Mouse (Mus musculus) cerebellum, postnatal 4 days (tissue): ENCODE data around the gene Nt5c3b.

Experiments used
- DNase-seq, 2 experiments: peaks; one replicate each; pipeline ENCODE4 v3.0.0; 2022; ENCODE audit warnings: low spot score in 2 of 2, mixed read lengths in 1 of 2

Nt5c3b gene

GRCm38 (mm10) chr11:100441797-100442196 is at the start of gene Nt5c3b, which contains the start of gene Klhl10:
Nt5c3b (minus strand) TSS chr11:100441808.
Klhl10 (plus strand) TSS chr11:100441917.
- DNase-seq, result no peak

- DNase-seq, result no peak
These were observed 49.3 kb upstream of the Nt5c3b start for GRCm38 (mm10) chr11:100490951-100491350.

GRCm38 (mm10) chr11:100485801-100486538 is 44.4 kb upstream of the Nt5c3b start:
- DNase-seq, result peak in 1 of 2 experiments; percentile 12

- no peak for DNase-seq
These were observed 42.9 kb upstream of the Nt5c3b start for GRCm38 (mm10) chr11:100484461-100484860.

- no peak for DNase-seq
These were observed 37.5 kb upstream of the Nt5c3b start for GRCm38 (mm10) chr11:100479152-100479551.

- DNase-seq, result no peak
These were observed 34.7 kb upstream of the Nt5c3b start for GRCm38 (mm10) chr11:100476281-100476680.

GRCm38 (mm10) chr11:100472935-100473295 is 31.3 kb upstream of the Nt5c3b start:
- DNase-seq, result no peak

GRCm38 (mm10) chr11:100472197-100472934 is 30.8 kb upstream of the Nt5c3b start, which contains the start of gene Klhl11:
Klhl11 (minus strand) TSS chr11:100472741.
- DNase-seq, result peak; percentile 80 to 93

- peak in 1 of 2 experiments; percentile 16 for DNase-seq
These were observed 30.0 kb upstream of the Nt5c3b start for GRCm38 (mm10) chr11:100471352-100472196.

- DNase-seq, result no peak
These were observed 24.2 kb upstream of the Nt5c3b start for GRCm38 (mm10) chr11:100465833-100466232.

- DNase-seq, result no peak
These were observed 23.7 kb upstream of the Nt5c3b start for GRCm38 (mm10) chr11:100465229-100465792.

GRCm38 (mm10) chr11:100462699-100463098 is 21.1 kb upstream of the Nt5c3b start:
- no peak for DNase-seq

GRCm38 (mm10) chr11:100457711-100458110 is 16.1 kb upstream of the Nt5c3b start:
- DNase-seq, result no peak

- no peak for DNase-seq
These were observed 15.6 kb upstream of the Nt5c3b start for GRCm38 (mm10) chr11:100457247-100457646.

GRCm38 (mm10) chr11:100442625-100443024 is 1.0 kb upstream of the Nt5c3b start:
- no peak for DNase-seq

GRCm38 (mm10) chr11:100440691-100441522 is 701 bp downstream of the Nt5c3b start:
- peak; percentile 67 to 81 for DNase-seq

- no peak for DNase-seq
These were observed 3.7 kb downstream of the Nt5c3b start for GRCm38 (mm10) chr11:100437901-100438300.

- DNase-seq, result no peak
These were observed 5.8 kb downstream of the Nt5c3b start for GRCm38 (mm10) chr11:100435678-100436246.

GRCm38 (mm10) chr11:100432002-100432401 is 9.6 kb downstream of the Nt5c3b start:
- DNase-seq, result no peak

- no peak for DNase-seq
These were observed 11.6 kb downstream of the Nt5c3b start for GRCm38 (mm10) chr11:100430052-100430451.
